In the genomic region with DNA sequence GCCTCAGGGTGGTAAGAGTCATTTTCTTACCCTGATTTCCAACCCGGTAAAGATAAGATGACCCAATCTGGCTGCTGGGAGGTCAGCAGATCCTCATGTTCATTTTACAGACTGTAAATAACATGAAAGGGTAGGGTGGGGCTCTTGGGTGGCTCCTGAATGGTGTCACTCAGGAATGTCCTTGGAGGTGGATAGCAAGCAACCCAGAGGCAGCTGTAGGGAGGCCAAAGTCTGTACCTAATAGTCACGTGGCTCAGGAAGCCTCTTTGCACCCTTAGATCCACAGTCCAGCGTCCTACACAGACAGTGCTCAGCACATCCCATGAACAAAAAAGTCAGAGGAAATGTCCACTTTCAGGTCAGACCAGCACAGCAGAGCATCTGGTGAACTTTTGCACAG, we compare ENCODE assay signal across 31 mouse cellular contexts. TPM values are rescaled to one million over a fixed set of nuclear protein-coding genes. Genes with fewer than 3 reads are reported as not detected.
"Had no signal": no experiment of that assay in that cellular context is flagged by ENCODE, and none has a peak within 500 bp of the region (broad histone marks: within the 10 kb centered on the region; RNA-seq: fewer than 3 reads in every experiment).

No protein-coding gene starts in this region.

- H3K4me2 ChIP-seq: heart, embryonic 11.5 days; heart, embryonic 13.5 days; heart, embryonic 15.5 days; hindbrain, embryonic 12.5 days; hindbrain, embryonic 14.5 days; kidney, embryonic 15.5 days; limb, embryonic 12.5 days; liver, embryonic 12.5 days had no signal

- H3K27ac ChIP-seq: heart, adult 2 months; heart, embryonic 13.5 days; heart, embryonic 15.5 days; hindbrain, embryonic 10.5 days; hindbrain, embryonic 12.5 days; hindbrain, embryonic 14.5 days; hindbrain, postnatal 0 days; kidney, embryonic 15.5 days; kidney, postnatal 0 days; limb, embryonic 12.5 days; liver, embryonic 12.5 days; liver, embryonic 14.5 days had no signal

- H3K36me3 ChIP-seq: heart, embryonic 13.5 days; heart, embryonic 15.5 days; hindbrain, embryonic 10.5 days; hindbrain, embryonic 12.5 days; kidney, embryonic 15.5 days; limb, embryonic 12.5 days; liver, embryonic 12.5 days had no signal

- H3K9ac ChIP-seq: heart, embryonic 13.5 days; heart, embryonic 15.5 days; hindbrain, embryonic 12.5 days; hindbrain, embryonic 14.5 days; kidney, embryonic 15.5 days; limb, embryonic 12.5 days; liver, embryonic 12.5 days; liver, embryonic 14.5 days had no signal

- ATAC-seq: hindbrain, postnatal 0 days; liver, embryonic 12.5 days had no signal

- H3K27me3 ChIP-seq: heart, embryonic 13.5 days; heart, embryonic 15.5 days; hindbrain, embryonic 12.5 days; limb, embryonic 12.5 days; liver, embryonic 12.5 days had no signal

- H3K9me3 ChIP-seq: heart, embryonic 13.5 days; heart, embryonic 15.5 days; hindbrain, embryonic 10.5 days; hindbrain, embryonic 12.5 days; kidney, embryonic 15.5 days; limb, embryonic 12.5 days; liver, embryonic 12.5 days had no signal

- DNase-seq: gastrocnemius, postnatal 14 days; gastrocnemius, postnatal 36 days; heart, adult 11 months; heart, adult 2 months; heart, postnatal 4 days; kidney, adult 11 months; kidney, adult 2 months; kidney, adult 9 months; kidney, postnatal 14 days; kidney, postnatal 36 days; layer of hippocampus, adult 9-11 months; layer of hippocampus, postnatal 36 days; left cerebral cortex, postnatal 4 days; liver had no signal

- H3K4me3 ChIP-seq: heart, adult 2 months; heart, embryonic 13.5 days; heart, embryonic 15.5 days; hindbrain, embryonic 10.5 days; hindbrain, embryonic 12.5 days; kidney, embryonic 15.5 days; limb, embryonic 12.5 days; liver, embryonic 12.5 days had no signal

- H3K4me1 ChIP-seq: heart, embryonic 13.5 days; heart, embryonic 15.5 days; hindbrain, embryonic 10.5 days; hindbrain, embryonic 12.5 days; kidney, embryonic 15.5 days; limb, embryonic 12.5 days; liver, embryonic 12.5 days had no signal

RNA-seq across cellular contexts. Expression of gene Olfr1411, which starts 1.8 kb away (rescaled TPM):
- polyA plus RNA-seq: gonadal fat pad, adult 2 months; heart, adult 2 months; heart, embryonic 11.5 days; heart, embryonic 13.5 days; heart, embryonic 15.5 days; heart, postnatal 0 days; hindbrain, embryonic 10.5 days; hindbrain, embryonic 12.5 days; hindbrain, embryonic 14.5 days; hindbrain, postnatal 0 days; kidney, adult 2 months; kidney, embryonic 15.5 days; kidney, postnatal 0 days; large intestine, adult 2 months; limb, embryonic 12.5 days; limb, embryonic 14.5 days; liver, embryonic 12.5 days; liver, embryonic 14.5 days; liver, embryonic 16.5 days had no signal

RNA-seq across cellular contexts. Expression of gene Olfr1410, which starts 9.6 kb away (rescaled TPM):
- polyA plus RNA-seq: gonadal fat pad, adult 2 months; heart, adult 2 months; heart, embryonic 11.5 days; heart, embryonic 13.5 days; heart, embryonic 15.5 days; heart, postnatal 0 days; hindbrain, embryonic 10.5 days; hindbrain, embryonic 12.5 days; hindbrain, embryonic 14.5 days; hindbrain, postnatal 0 days; kidney, adult 2 months; kidney, embryonic 15.5 days; kidney, postnatal 0 days; large intestine, adult 2 months; limb, embryonic 12.5 days; limb, embryonic 14.5 days; liver, embryonic 12.5 days; liver, embryonic 14.5 days; liver, embryonic 16.5 days had no signal

RNA-seq across cellular contexts. Expression of gene Olfr1412, which starts 10.4 kb away (rescaled TPM):
- polyA plus RNA-seq: gonadal fat pad, adult 2 months; heart, adult 2 months; heart, embryonic 11.5 days; heart, embryonic 13.5 days; heart, embryonic 15.5 days; heart, postnatal 0 days; hindbrain, embryonic 10.5 days; hindbrain, embryonic 12.5 days; hindbrain, embryonic 14.5 days; hindbrain, postnatal 0 days; kidney, adult 2 months; kidney, embryonic 15.5 days; kidney, postnatal 0 days; large intestine, adult 2 months; limb, embryonic 12.5 days; limb, embryonic 14.5 days; liver, embryonic 12.5 days; liver, embryonic 14.5 days; liver, embryonic 16.5 days had no signal

RNA-seq across cellular contexts. Expression of gene Olfr12, which starts 21.6 kb away (rescaled TPM):
- polyA plus RNA-seq: gonadal fat pad, adult 2 months; heart, adult 2 months; heart, embryonic 11.5 days; heart, embryonic 13.5 days; heart, embryonic 15.5 days; heart, postnatal 0 days; hindbrain, embryonic 12.5 days; hindbrain, embryonic 14.5 days; hindbrain, postnatal 0 days; kidney, adult 2 months; kidney, embryonic 15.5 days; kidney, postnatal 0 days; large intestine, adult 2 months; limb, embryonic 12.5 days; limb, embryonic 14.5 days; liver, embryonic 12.5 days; liver, embryonic 14.5 days; liver, embryonic 16.5 days had no signal

RNA-seq across cellular contexts. Expression of gene Olfr1413, which starts 24.9 kb away (rescaled TPM):
- polyA plus RNA-seq: gonadal fat pad, adult 2 months; heart, adult 2 months; heart, embryonic 11.5 days; heart, embryonic 13.5 days; heart, embryonic 15.5 days; heart, postnatal 0 days; hindbrain, embryonic 10.5 days; hindbrain, embryonic 12.5 days; hindbrain, embryonic 14.5 days; hindbrain, postnatal 0 days; kidney, adult 2 months; kidney, embryonic 15.5 days; kidney, postnatal 0 days; large intestine, adult 2 months; limb, embryonic 12.5 days; limb, embryonic 14.5 days; liver, embryonic 12.5 days; liver, embryonic 14.5 days; liver, embryonic 16.5 days had no signal
